Mouse (Mus musculus) Muller cell, postnatal 12 days (primary cell): ENCODE measurements around the gene Comp.

Experiments
- DNase-seq: peaks from one replicate; pipeline ENCODE4 v3.0.0-alpha.2; 2015; ENCODE audit errors: inconsistent ontology term

Gene Comp

DNA sequence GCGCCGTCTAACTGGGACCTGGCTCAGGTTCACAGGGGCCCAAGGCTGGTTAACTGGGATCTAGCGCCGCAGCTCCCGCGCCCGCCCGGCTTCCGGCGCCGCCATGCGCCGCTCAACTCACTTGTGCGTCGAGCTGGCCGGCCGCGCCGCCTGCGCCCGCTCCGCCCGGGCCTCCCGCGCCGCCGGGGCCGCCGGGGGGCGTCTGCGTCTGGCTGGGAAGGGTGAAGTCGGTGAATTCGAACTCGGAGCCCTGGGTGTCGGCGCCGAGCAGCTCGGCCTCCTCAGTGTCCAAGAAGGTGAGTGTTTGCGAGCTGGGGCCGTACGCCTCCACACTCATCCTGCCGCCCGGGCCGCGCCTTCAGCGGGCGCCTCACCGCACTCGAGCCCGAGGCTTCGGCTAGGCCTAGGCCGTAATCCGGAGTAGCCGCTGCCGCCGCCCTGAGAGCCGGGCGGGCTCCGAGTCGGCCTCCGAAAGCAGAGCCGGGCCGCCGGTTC is 20.7 kb upstream of the Comp start:
- DNase-seq, result peak; percentile 47

GRCm38 (mm10) chr8:70353194-70353817 is 20.1 kb upstream of the Comp start, which contains the start of gene Upf1:
Upf1 (minus strand) TSS chr8:70353278.
- peak; percentile 99 for DNase-seq

GRCm38 (mm10) chr8:70354004-70354403 is 19.4 kb upstream of the Comp start:
- DNase-seq, result no peak

GRCm38 (mm10) chr8:70356111-70356510 is 17.2 kb upstream of the Comp start:
- no peak for DNase-seq

- peak; percentile 40 for DNase-seq
These were observed 13.9 kb upstream of the Comp start for GRCm38 (mm10) chr8:70359411-70359810.

GRCm38 (mm10) chr8:70360769-70361168 is 12.6 kb upstream of the Comp start:
- peak; percentile 35 for DNase-seq

GRCm38 (mm10) chr8:70361484-70362032 is 11.8 kb upstream of the Comp start:
- no peak for DNase-seq

DNA sequence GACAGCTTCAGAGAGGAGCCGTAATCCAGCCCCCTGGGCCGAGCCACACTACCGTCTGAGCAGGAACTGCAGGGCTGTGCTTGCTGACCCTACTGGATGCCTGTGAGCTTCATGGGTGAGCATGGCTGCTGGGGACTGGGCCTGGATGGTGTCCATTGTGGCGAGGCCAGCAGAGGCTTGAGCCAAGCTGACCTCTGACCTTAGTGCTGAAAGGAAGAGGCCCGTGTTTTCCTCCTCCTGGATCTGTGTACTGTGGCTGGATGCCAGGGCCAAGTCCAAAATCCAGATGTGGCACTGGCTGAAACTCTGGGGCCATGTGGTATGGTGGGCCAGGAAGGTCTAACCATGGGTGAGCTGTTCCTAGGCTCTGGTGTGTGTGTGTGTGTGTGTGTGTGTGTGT is 9.3 kb upstream of the Comp start:
- no peak for DNase-seq

DNA sequence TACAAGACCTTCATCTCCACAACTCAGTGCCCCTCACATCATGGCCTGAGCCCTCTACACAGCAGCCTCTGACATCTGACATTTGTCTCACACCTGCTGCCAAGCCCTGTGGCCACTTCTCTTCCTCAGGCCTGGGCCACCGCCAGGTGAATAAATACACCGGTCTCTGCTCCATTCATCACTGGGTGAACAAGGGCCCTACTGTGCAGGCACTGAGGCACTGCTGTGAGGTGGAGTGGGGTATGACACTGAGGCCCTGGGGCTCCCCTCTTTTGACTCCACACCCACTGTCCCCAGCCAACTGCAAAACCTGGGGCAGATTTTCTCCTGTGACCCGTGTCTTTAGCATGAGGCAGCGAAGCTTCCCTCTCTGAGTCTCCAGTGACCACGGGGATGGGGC is 6.8 kb upstream of the Comp start:
- DNase-seq, result no peak

DNA sequence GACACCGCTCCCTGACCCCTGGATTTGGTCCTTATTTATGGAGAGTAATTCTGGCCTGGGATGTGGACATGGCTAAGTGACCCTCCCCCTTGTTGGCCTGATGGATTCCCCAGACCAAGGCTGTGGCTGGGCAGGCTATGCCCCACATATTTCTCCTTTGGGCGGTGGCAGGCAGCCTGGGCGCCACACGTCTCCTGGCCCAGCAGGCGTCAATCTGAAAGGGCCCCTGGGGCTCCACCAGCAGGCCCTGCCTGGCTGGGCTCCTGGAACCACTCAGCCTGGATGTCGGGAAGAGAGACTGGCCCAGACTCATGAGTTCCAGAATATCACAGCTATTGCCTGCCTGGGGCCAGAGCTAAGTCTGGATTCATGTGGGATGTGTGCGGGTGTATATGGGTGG is 2.9 kb upstream of the Comp start:
- peak; percentile 51 for DNase-seq

- DNase-seq, result peak; percentile 54
These were observed 1.4 kb upstream of the Comp start for GRCm38 (mm10) chr8:70371951-70372350.

- DNase-seq, result peak; percentile 90
These were observed 1.1 kb downstream of the Comp start for GRCm38 (mm10) chr8:70374318-70374927.

DNA sequence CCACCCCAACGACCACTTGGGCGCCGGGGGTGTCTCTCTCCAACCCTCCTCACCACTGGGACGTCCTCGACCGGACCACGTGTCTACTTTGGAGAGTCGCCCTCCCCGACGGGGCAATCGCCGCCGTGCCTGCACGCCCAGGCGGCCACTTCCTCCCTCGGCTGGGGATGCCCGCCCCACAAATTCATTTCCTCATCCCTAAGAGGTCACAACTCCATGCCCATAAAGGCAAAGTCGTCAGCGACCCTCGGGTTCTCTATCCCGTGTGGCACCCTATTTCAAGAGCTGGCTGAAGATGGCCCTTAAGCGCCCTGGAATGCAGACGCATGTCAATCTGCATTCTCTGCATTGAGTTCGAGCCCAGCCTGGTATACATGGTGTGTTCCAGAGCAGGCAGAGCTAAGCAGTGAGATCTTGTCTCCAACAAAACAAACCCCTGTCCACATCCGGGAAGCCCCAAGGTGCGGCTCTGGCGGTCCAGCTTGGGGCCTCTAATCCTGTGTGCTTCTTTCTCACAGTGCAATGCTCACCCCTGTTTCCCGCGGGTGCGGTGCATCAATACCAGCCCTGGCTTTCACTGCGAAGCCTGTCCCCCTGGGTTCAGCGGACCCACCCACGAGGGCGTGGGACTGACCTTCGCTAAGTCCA is 2.0 kb downstream of the Comp start:
- no peak for DNase-seq

DNA sequence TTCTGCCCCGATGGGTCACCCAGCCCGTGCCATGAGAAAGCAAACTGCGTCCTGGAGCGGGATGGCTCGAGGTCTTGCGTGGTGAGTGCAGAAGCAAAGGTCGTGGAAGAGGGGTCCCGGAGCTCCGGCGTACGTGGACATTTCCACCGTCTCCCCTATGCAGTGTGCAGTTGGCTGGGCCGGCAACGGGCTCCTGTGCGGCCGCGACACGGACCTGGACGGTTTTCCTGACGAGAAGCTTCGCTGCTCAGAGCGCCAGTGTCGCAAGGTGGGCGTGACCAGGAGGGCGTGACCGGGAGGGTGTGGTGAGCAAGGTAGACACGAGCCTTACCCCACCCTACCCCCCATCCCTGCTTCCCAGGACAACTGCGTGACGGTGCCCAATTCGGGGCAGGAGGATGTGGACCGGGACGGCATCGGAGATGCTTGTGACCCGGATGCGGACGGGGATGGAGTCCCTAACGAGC is 3.0 kb downstream of the Comp start:
- DNase-seq, result no peak

DNA sequence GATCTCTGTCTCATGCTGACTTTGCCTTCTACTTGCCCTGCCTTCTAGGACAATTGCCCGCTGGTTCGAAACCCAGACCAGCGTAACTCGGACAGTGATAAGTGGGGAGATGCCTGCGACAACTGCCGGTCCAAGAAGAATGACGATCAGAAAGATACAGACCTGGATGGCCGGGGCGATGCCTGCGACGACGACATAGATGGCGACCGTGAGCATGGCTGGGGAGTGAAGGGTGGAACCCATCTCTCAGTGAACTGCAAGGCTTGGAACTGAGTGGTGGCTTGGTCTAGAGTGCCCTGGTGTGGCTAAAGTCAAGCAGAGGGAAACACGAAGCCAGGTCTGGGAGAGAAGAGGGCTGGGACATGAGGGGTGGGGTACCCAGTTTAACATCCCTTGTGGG is 3.7 kb downstream of the Comp start:
- DNase-seq, result no peak

DNA sequence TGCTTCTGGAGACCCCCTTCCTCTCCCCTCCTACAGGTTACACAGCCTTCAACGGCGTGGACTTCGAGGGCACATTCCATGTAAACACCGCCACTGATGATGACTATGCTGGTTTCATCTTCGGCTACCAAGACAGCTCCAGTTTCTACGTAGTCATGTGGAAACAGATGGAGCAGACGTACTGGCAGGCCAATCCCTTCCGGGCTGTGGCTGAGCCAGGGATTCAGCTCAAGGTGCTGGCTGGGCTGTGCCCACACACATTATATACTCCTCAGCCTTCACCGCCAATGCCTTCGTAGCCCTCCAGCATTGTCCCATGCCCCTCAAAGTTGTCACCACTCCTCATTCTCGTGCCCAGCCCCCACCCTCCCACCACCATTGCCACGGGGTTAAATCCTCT is 6.7 kb downstream of the Comp start:
- DNase-seq, result no peak

DNA sequence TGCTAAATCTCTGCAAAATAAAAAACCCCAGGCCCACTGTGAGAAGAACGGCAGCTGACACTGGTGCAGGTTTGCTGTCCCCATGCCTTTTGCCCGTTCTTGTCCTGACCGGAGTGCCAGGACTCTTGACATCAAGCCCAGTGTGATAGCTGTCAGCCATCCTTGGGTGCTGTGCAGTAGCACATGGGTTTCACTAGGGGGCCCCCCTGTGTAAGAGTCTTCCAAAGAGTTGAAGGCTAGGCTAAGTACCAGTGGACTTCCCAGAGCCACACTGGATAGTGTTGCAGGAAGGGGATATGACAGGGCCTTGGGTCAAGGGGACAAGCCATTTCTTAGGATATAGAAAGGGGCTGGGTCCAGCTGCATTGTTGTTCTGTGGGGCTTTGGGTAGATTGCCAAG is 9.9 kb downstream of the Comp start:
- peak; percentile 70 for DNase-seq

GRCm38 (mm10) chr8:70389678-70390077 is 16.3 kb downstream of the Comp start:
- DNase-seq, result no peak

GRCm38 (mm10) chr8:70393087-70393486 is 19.7 kb downstream of the Comp start:
- DNase-seq, result no peak

DNA sequence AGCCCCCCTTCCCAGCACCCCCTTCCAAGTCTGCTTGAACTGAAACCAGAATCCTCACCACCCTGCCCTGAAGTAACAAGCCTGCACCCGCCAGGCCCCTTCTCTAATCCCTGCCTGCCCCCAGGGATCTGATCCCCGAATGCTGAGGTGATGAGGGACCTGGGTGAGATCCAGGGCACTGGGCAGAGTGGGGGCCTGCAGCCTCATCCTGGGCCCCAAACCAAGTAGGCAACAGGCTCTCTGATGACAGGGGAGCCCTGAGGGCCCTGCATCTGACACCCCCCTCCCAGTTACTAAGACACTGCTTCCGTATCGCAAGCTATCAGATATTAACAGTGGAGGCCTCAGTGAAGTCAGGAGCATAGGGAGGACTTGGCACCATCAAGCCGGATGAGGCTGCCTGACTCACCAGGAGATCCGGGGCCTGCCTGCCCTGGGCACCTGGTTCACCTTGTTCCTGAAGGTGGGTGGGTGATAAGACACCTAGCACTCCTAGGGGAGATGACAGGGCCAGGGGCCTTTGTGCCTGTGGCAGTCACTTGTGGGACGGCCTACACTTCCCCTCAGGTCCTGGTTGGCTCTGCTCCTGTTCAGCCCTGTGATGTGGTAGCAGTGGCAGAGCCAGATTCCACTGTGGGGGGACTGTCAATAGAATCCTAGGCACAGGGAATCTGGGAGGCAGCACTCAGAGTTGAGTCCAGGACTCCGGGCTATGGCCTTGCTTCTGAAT is 21.1 kb downstream of the Comp start:
- no peak for DNase-seq

DNA sequence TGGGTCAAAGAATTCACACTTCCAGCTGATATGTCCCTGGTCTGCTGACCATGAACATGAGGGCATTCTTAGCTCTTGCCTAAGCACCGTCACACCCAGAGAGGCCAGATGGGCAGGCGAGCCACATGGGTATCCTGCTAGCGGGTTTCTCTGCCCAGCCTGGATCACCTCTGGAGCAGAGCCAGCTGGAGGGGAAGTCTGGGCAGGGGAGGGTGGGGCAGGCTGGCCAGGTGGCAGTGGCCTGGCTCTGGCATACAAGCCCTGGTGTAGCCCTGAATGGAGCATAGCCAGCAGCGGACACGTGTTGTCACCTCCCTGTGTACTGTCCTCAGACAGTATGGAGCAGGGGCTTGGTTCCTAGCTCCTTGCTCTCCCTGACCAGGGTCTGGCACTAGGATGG is 22.3 kb downstream of the Comp start:
- DNase-seq, result no peak

DNA sequence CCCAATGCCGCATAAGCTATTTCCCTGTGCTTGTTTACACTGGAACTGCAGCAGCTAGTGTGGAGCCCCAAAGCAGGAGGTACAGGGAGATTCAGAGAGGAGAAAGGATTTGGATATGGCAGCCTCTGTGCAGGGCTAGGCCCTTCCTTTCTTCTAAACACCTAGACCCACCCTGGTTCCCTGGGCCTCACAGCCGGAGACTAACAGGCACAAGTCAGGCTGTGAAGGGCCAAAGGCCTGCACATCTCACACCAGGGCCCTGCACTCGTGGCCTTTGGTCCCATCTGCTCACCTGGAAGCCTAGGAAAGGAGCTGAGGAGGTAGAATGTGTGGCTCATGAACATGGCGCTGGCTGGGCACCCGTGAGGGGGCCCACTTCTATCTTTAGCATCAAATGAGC is 22.8 kb downstream of the Comp start:
- DNase-seq, result no peak
